Comparison of ENCODE assay signal across 22 mouse cellular contexts in the genomic region with DNA sequence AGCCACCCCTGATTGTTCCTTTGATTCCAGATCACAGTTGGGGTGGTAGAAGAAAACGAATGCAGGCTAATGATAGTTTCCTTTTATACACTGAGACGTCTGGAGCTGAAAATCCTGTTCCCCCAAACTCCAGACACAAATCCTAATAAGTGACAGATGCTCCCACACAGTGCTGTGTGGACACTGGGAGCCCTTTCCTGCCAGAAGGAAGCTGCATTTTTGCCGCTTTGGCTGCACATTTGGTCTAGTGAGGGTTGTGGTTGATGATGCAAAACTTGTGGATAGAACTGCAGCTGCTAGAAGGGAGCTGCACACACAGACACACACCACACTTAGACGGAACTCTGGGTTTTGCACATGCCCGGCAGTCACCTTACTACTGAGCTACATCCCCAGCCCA.
DNase-seq lines count a peak whose midpoint lies in the region; ATAC-seq lines count a peak whose summit lies in the region.
"Had no signal": no experiment of that assay in that cellular context is flagged by ENCODE, and none has a peak within 500 bp of the region (broad histone marks: within the 10 kb centered on the region; RNA-seq: fewer than 3 reads in every experiment).

No protein-coding gene starts in this region.

- H3K4me1 ChIP-seq in hindbrain, embryonic 11.5 days (replicated peaks; ENCODE audit: control insufficient read depth, insufficient read depth, low read length), result peaks cover 25% of the 10 kb centered on the region
- peaks cover 2% of the 10 kb centered on the region; the same call in 1 of the 2 replicates for H3K4me1 ChIP-seq in hindbrain, embryonic 16.5 days (ENCODE audit: control insufficient read depth, insufficient read depth, low read depth, low read length)
- peaks cover 31% of the 10 kb centered on the region for H3K4me1 ChIP-seq in embryonic facial prominence, embryonic 15.5 days

- H3K27ac ChIP-seq in hindbrain, embryonic 11.5 days (ENCODE audit: low read depth, low read length), result peak overlapping the region; percentile 53; the same call in 1 of the 2 replicates
- no peak overlapping the region; the same call in 1 of the 2 replicates for H3K27ac ChIP-seq in hindbrain, embryonic 16.5 days (ENCODE audit: low read depth, low read length)
- peak overlapping the region; percentile 2 for H3K27ac ChIP-seq in embryonic facial prominence, embryonic 15.5 days (replicated peaks)
- H3K27ac ChIP-seq: heart, embryonic 15.5 days; kidney, postnatal 0 days; limb, embryonic 13.5 days; liver, embryonic 13.5 days had no signal

- peaks cover 26% of the 10 kb centered on the region for H3K27me3 ChIP-seq in hindbrain, embryonic 11.5 days (ENCODE audit: control insufficient read depth, insufficient read depth, low read length)
- H3K27me3 ChIP-seq in hindbrain, embryonic 16.5 days (replicated peaks; ENCODE audit: control insufficient read depth, insufficient read depth, low read length), result no peaks in the 10 kb centered on the region; the same call in 1 of the 2 replicates
- no peaks in the 10 kb centered on the region for H3K27me3 ChIP-seq in embryonic facial prominence, embryonic 15.5 days
- H3K27me3 ChIP-seq: heart, embryonic 15.5 days; liver, embryonic 13.5 days had no signal

- no peak overlapping the region for H3K4me3 ChIP-seq in hindbrain, embryonic 11.5 days (ENCODE audit: low read depth, low read length)
- H3K4me3 ChIP-seq in hindbrain, embryonic 16.5 days (ENCODE audit: low read length), result no peak overlapping the region
- H3K4me3 ChIP-seq in embryonic facial prominence, embryonic 15.5 days (replicated peaks), result no peak overlapping the region
- H3K4me3 ChIP-seq: heart, embryonic 15.5 days; limb, embryonic 13.5 days; liver, embryonic 13.5 days had no signal

- DNase-seq in hindbrain, embryonic 11.5 days (ENCODE audit: low spot score), result no peak
- peak; percentile 33 for DNase-seq in retina, postnatal 1 day
- DNase-seq in retina, embryonic 14.5 days (ENCODE audit: low spot score), result no peak
- DNase-seq in gastrocnemius, adult 8-10 months (ENCODE audit: low spot score in 2 of 2), result no peak
- no peak for DNase-seq in layer of hippocampus, adult 11-12 months (ENCODE audit: low spot score)
- DNase-seq: adrenal gland, adult 8-10 months; cerebellum, adult 18-20 months; cerebellum, postnatal 14 days; forebrain, postnatal 0 days; gastrocnemius, postnatal 36 days; heart, postnatal 4 days; kidney, adult 11 months; liver, embryonic 13.5 days; lung, adult 2 months; right cerebral cortex, postnatal 25 days; thymus, postnatal 14 days had no signal

- H3K9ac ChIP-seq in hindbrain, embryonic 11.5 days (ENCODE audit: low read depth, low read length), result no peak overlapping the region
- no peak overlapping the region for H3K9ac ChIP-seq in hindbrain, embryonic 16.5 days (ENCODE audit: low read depth, low read length)
- no peak overlapping the region for H3K9ac ChIP-seq in embryonic facial prominence, embryonic 15.5 days
- H3K9ac ChIP-seq: forebrain, postnatal 0 days; heart, embryonic 15.5 days; limb, embryonic 13.5 days; liver, embryonic 13.5 days had no signal

- 38% methylated on average over 5 of the region's 5 CpGs for WGBS in hindbrain, embryonic 11.5 days
- WGBS in hindbrain, embryonic 16.5 days, result 41% methylated on average over 5 of the region's 5 CpGs
- WGBS in embryonic facial prominence, embryonic 15.5 days, result 27% methylated on average over 5 of the region's 5 CpGs

- ATAC-seq in hindbrain, embryonic 11.5 days (ENCODE audit: low FRiP score), result no peak
- no peak for ATAC-seq in hindbrain, embryonic 16.5 days
- no peak for ATAC-seq in embryonic facial prominence, embryonic 15.5 days (ENCODE audit: insufficient number of reproducible peaks, low FRiP score, low TSS enrichment, low read depth)
- ATAC-seq: activated CD4-positive, CD25-positive, alpha-beta regulatory T cell, adult 4 months; forebrain, postnatal 0 days had no signal

- no peaks in the 10 kb centered on the region for H3K36me3 ChIP-seq in hindbrain, embryonic 11.5 days (ENCODE audit: control insufficient read depth, insufficient read depth, low read length)
- no peaks in the 10 kb centered on the region for H3K36me3 ChIP-seq in hindbrain, embryonic 16.5 days (ENCODE audit: control insufficient read depth, insufficient read depth, low read length)
- no peaks in the 10 kb centered on the region for H3K36me3 ChIP-seq in embryonic facial prominence, embryonic 15.5 days
- H3K36me3 ChIP-seq: heart, embryonic 15.5 days; limb, embryonic 13.5 days; liver, embryonic 13.5 days had no signal

- H3K9me3 ChIP-seq in hindbrain, embryonic 11.5 days (ENCODE audit: control insufficient read depth, low read length), result no peaks in the 10 kb centered on the region
- H3K9me3 ChIP-seq in hindbrain, embryonic 16.5 days (ENCODE audit: control insufficient read depth, low read length), result no peaks in the 10 kb centered on the region
- no peaks in the 10 kb centered on the region for H3K9me3 ChIP-seq in embryonic facial prominence, embryonic 15.5 days (replicated peaks)
- H3K9me3 ChIP-seq: heart, embryonic 15.5 days; limb, embryonic 13.5 days; liver, embryonic 13.5 days had no signal

- no peak overlapping the region for H3K4me2 ChIP-seq in hindbrain, embryonic 11.5 days (replicated peaks; ENCODE audit: low read depth, low read length)
- no peak overlapping the region for H3K4me2 ChIP-seq in hindbrain, embryonic 16.5 days (ENCODE audit: low read length)
- no peak overlapping the region for H3K4me2 ChIP-seq in embryonic facial prominence, embryonic 15.5 days (replicated peaks)
- H3K4me2 ChIP-seq: heart, embryonic 15.5 days; limb, embryonic 13.5 days; liver, embryonic 13.5 days had no signal
